Comparison of ENCODE assay signal across 25 mouse cellular contexts in the genomic region with DNA sequence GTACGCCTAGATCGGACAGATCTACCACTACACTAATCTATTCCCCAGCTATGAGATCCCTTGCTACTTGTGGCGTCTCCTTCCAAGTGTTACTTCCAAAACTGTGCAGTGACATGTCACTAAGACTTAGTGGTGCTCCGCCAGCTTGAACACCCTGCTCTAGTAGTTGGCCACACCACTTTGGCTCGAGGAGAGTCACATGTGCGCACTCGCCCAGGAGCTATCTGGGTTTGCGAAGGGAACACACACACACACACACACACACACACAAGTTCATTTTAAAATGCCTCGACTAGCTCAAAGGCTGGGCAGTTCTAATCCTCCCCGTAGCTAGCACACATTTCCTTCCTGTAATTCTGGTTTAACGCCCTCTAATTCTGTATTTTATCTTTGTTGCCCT. TPM values are rescaled to one million over a fixed set of nuclear protein-coding genes. Genes with fewer than 3 reads are reported as not detected.
A peak's percentile ranks its signal among the peaks of the same experiment; 100 is the strongest.
DNase-seq lines count a peak whose midpoint lies in the region; ATAC-seq lines count a peak whose summit lies in the region.
"Had no signal": no experiment of that assay in that cellular context is flagged by ENCODE, and none has a peak within 500 bp of the region (broad histone marks: within the 10 kb centered on the region; RNA-seq: fewer than 3 reads in every experiment).

No protein-coding gene starts in this region.

- no peak for ATAC-seq in heart, embryonic 13.5 days (ENCODE audit: extremely low read depth, insufficient number of reproducible peaks, low FRiP score, low TSS enrichment)
- ATAC-seq in heart, embryonic 12.5 days (ENCODE audit: insufficient number of reproducible peaks, low FRiP score), result no peak
- ATAC-seq in embryonic facial prominence, embryonic 14.5 days (ENCODE audit: low read depth), result no peak
- ATAC-seq: activated CD4-positive, CD25-positive, alpha-beta regulatory T cell, adult 4 months; forebrain, embryonic 13.5 days; forebrain, embryonic 15.5 days; forebrain, postnatal 0 days; Patski had no signal

- WGBS in heart, embryonic 13.5 days, result 72% methylated on average over 11 of the region's 11 CpGs
- 78% methylated on average over 11 of the region's 11 CpGs for WGBS in heart, embryonic 12.5 days
- 72% methylated on average over 11 of the region's 11 CpGs for WGBS in embryonic facial prominence, embryonic 14.5 days

- H3K27me3 ChIP-seq in heart, embryonic 13.5 days (replicated peaks), result no peaks in the 10 kb centered on the region
- no peaks in the 10 kb centered on the region for H3K27me3 ChIP-seq in heart, embryonic 12.5 days (replicated peaks)
- H3K27me3 ChIP-seq in embryonic facial prominence, embryonic 14.5 days (replicated peaks; ENCODE audit: control insufficient read depth, insufficient read depth, low read length), result no peaks in the 10 kb centered on the region
- H3K27me3 ChIP-seq: embryonic facial prominence, embryonic 15.5 days; forebrain, embryonic 13.5 days; forebrain, embryonic 15.5 days had no signal

- no peak for DNase-seq in embryonic facial prominence, embryonic 14.5 days (ENCODE audit: low spot score)
- peak; percentile 55 for DNase-seq in gonadal fat pad, adult 2 months (ENCODE audit: low read depth)
- no peak for DNase-seq in layer of hippocampus, postnatal 10 days (ENCODE audit: low spot score in 2 of 2)
- no peak for DNase-seq in layer of hippocampus, postnatal 14 days (ENCODE audit: low spot score in 2 of 2)
- DNase-seq: adrenal gland, adult 8-10 months; adrenal gland, postnatal 14 days; adrenal gland, postnatal 36 days; cerebellum, adult 11-12 months; cerebellum, adult 2 months; cerebellum, adult 9-10 months; cerebellum, postnatal 10 days; cerebellum, postnatal 25 days; forebrain, postnatal 0 days had no signal

- no peak overlapping the region for H3K27ac ChIP-seq in heart, embryonic 13.5 days (replicated peaks)
- H3K27ac ChIP-seq in heart, embryonic 12.5 days (ENCODE audit: poor library complexity, severe bottlenecking), result no peak overlapping the region
- no peak overlapping the region for H3K27ac ChIP-seq in embryonic facial prominence, embryonic 14.5 days (replicated peaks; ENCODE audit: low read depth, low read length)
- H3K27ac ChIP-seq: embryonic facial prominence, embryonic 15.5 days; forebrain, embryonic 13.5 days; forebrain, embryonic 15.5 days had no signal

- no peak overlapping the region for H3K9ac ChIP-seq in heart, embryonic 13.5 days
- H3K9ac ChIP-seq in heart, embryonic 12.5 days, result no peak overlapping the region
- no peak overlapping the region for H3K9ac ChIP-seq in embryonic facial prominence, embryonic 14.5 days (ENCODE audit: low read depth, low read length)
- H3K9ac ChIP-seq: embryonic facial prominence, embryonic 15.5 days; forebrain, embryonic 13.5 days; forebrain, embryonic 15.5 days; forebrain, postnatal 0 days had no signal

- H3K4me2 ChIP-seq in heart, embryonic 13.5 days, result 0 out of 2 replicates have a peak overlapping the region, but pooled peaks have one; percentile 7
- H3K4me2 ChIP-seq in heart, embryonic 12.5 days, result no peak overlapping the region
- 0 out of 2 replicates have a peak overlapping the region, but pooled peaks have one; percentile 12 for H3K4me2 ChIP-seq in embryonic facial prominence, embryonic 14.5 days (ENCODE audit: low read depth, low read length)
- H3K4me2 ChIP-seq: embryonic facial prominence, embryonic 15.5 days; forebrain, embryonic 13.5 days; forebrain, embryonic 15.5 days had no signal

- no peak overlapping the region for H3K4me3 ChIP-seq in heart, embryonic 13.5 days
- H3K4me3 ChIP-seq in heart, embryonic 12.5 days, result no peak overlapping the region
- H3K4me3 ChIP-seq in embryonic facial prominence, embryonic 14.5 days (ENCODE audit: low read depth, low read length), result no peak overlapping the region
- H3K4me3 ChIP-seq: embryonic facial prominence, embryonic 15.5 days; erythroblast, embryonic 14.5 days; forebrain, embryonic 13.5 days; forebrain, embryonic 15.5 days had no signal

- no peaks in the 10 kb centered on the region for H3K4me1 ChIP-seq in heart, embryonic 13.5 days
- H3K4me1 ChIP-seq in heart, embryonic 12.5 days (replicated peaks), result no peaks in the 10 kb centered on the region
- H3K4me1 ChIP-seq in embryonic facial prominence, embryonic 14.5 days (ENCODE audit: control insufficient read depth, insufficient read depth, low read length), result no peaks in the 10 kb centered on the region
- H3K4me1 ChIP-seq: embryonic facial prominence, embryonic 15.5 days; forebrain, embryonic 13.5 days; forebrain, embryonic 15.5 days had no signal

- H3K9me3 ChIP-seq in heart, embryonic 13.5 days, result no peaks in the 10 kb centered on the region
- H3K9me3 ChIP-seq in heart, embryonic 12.5 days (replicated peaks), result no peaks in the 10 kb centered on the region
- no peaks in the 10 kb centered on the region for H3K9me3 ChIP-seq in embryonic facial prominence, embryonic 14.5 days (ENCODE audit: control insufficient read depth, low read length)
- H3K9me3 ChIP-seq: embryonic facial prominence, embryonic 15.5 days; forebrain, embryonic 13.5 days; forebrain, embryonic 15.5 days; G1E had no signal

- no peaks in the 10 kb centered on the region for H3K36me3 ChIP-seq in heart, embryonic 13.5 days
- no peaks in the 10 kb centered on the region for H3K36me3 ChIP-seq in heart, embryonic 12.5 days
- H3K36me3 ChIP-seq in embryonic facial prominence, embryonic 14.5 days (ENCODE audit: control insufficient read depth, insufficient read depth, low read length), result no peaks in the 10 kb centered on the region
- H3K36me3 ChIP-seq: embryonic facial prominence, embryonic 15.5 days; forebrain, embryonic 15.5 days; G1E had no signal

RNA-seq across cellular contexts. Expression of gene Bhmt, which starts 36.2 kb away (rescaled TPM):
- polyA plus RNA-seq in heart, embryonic 13.5 days (2015; fragmentation: Nextera tagmentation; extraction: Ambion mirVana), result 0.15 and 1.1 TPM in 2 replicates
- polyA plus RNA-seq in heart, embryonic 12.5 days (2016; fragmentation: Nextera tagmentation; extraction: Ambion mirVana), result 0.32 TPM in 1 of 2 replicates, not detected in the other
- 0.08 TPM in 1 of 2 replicates, not detected in the other for polyA plus RNA-seq in embryonic facial prominence, embryonic 14.5 days (2014; fragmentation: Nextera tagmentation; extraction: Ambion mirVana)
- polyA plus RNA-seq in gonadal fat pad, adult 2 months (2012; rRNA removed), result 0.08 and 0.34 TPM in 2 replicates
- total RNA-seq in layer of hippocampus, postnatal 10 days (2021), result not detected
- total RNA-seq in layer of hippocampus, postnatal 14 days (2021), result under 1 TPM in 1 of 2 experiments, not detected in 1; 0.32 TPM
- total RNA-seq: forebrain, postnatal 0 days had no signal
- polyA plus RNA-seq: C2C12; cerebellum, adult 2 months; embryonic facial prominence, embryonic 11.5 days; embryonic facial prominence, embryonic 15.5 days; forebrain, embryonic 11.5 days; G1E; Patski had no signal
